Mouse (Mus musculus) heart, adult 2 months (tissue): ENCODE data around the gene Dgat2l6. TPM values are rescaled to one million over a fixed set of nuclear protein-coding genes. Genes with fewer than 3 reads are reported as not detected.

Source experiments
- DNase-seq, 2 experiments: peaks; one replicate each; pipeline ENCODE4 v3.0.0; 2021
- H3K27ac ChIP-seq: fragments of 200-600 bp; 2 replicates; pipeline ENCODE4 v1.8.1; 2022
- H3K27me3 ChIP-seq: fragments of 200-500 bp; 2 replicates; pipeline ENCODE4 v1.6.1; 2012; ENCODE audit warnings: mild to moderate bottlenecking, low read length, inconsistent platforms, mixed read lengths; ENCODE audit not compliant: control insufficient read depth, insufficient read depth
- H3K36me3 ChIP-seq: fragments of 200-500 bp; 2 replicates; pipeline ENCODE4 v1.6.1; 2012; ENCODE audit warnings: low read length, inconsistent platforms; ENCODE audit not compliant: control insufficient read depth, insufficient read depth
- H3K4me1 ChIP-seq: fragments of 200-500 bp; 2 replicates; pipeline ENCODE4 v1.6.1; 2011; ENCODE audit warnings: low read length; ENCODE audit not compliant: control insufficient read depth, insufficient read depth
- H3K4me3 ChIP-seq: fragments of 200-600 bp; 2 replicates; pipeline ENCODE4 v1.8.1; 2022
- H3K79me2 ChIP-seq: fragments of 200-500 bp; replicated peaks from 2 replicates; pipeline ENCODE4 v1.6.1; 2012; ENCODE audit warnings: mild to moderate bottlenecking, inconsistent platforms, low read length, moderate library complexity, mixed read lengths; ENCODE audit not compliant: control insufficient read depth, insufficient read depth
- H3K9ac ChIP-seq: fragments of 200-500 bp; 2 replicates; pipeline ENCODE4 v1.6.1; 2012; ENCODE audit warnings: low read depth, mild to moderate bottlenecking, control low read depth, inconsistent platforms, low read length, mixed read lengths
- CTCF ChIP-seq: fragments of 200-600 bp; IDR thresholded peaks from 2 replicates; pipeline ENCODE4 v1.8.1; 2022; ENCODE audit warnings: antibody characterized with exemption, mild to moderate bottlenecking, moderate library complexity
- EP300 ChIP-seq: fragments of 200-500 bp; IDR thresholded peaks from 2 replicates; pipeline ENCODE4 v1.6.1; 2011; ENCODE audit warnings: low read depth, low read length, control low read depth; ENCODE audit not compliant: insufficient read depth
- POLR2A ChIP-seq: fragments of 200-500 bp; IDR thresholded peaks from 2 replicates; pipeline ENCODE4 v1.6.1; 2011; ENCODE audit warnings: mild to moderate bottlenecking, low read depth, low read length, control low read depth; ENCODE audit not compliant: insufficient read depth
- WGBS: fragments of 180-500 bp; shearing (Covaris S2); methylation state at CpG from one replicate; pipeline ENCODE4 v1.1.7; 2018; 5-methylcytosine and 5-hydroxymethylcytosine counted together
- intact Hi-C: fragments of 180-260 bp; cut with DNase I; formaldehyde crosslinking; loops from one replicate; pipeline ENCODE4 v1.15.1; 2025
- long read RNA-seq: library from polyadenylated mRNA; stranded (forward); transcript quantifications from one replicate; pipeline ENCODE4 v2.0.0, GENCODE M21; 2021
- polyA plus RNA-seq: library from polyadenylated mRNA; depleted of rRNA; stranded (reverse); fragments of >200 nt; gene quantifications from 2 replicates; pipeline ENCODE4 v1.2.3, GENCODE M21; 2012; rRNA removed
- total RNA-seq, 2 experiments: library from RNA; stranded (reverse); gene quantifications; 2 replicates each; pipeline ENCODE4 v1.2.3; 2021

The Dgat2l6 gene
- total RNA-seq: not detected
- polyA plus RNA-seq: not detected in 2 replicates
- long read RNA-seq: 0 reads

GRCm38 (mm10) chrX:100524471-100524870 is at the start of gene Dgat2l6:
Gene Dgat2l6 (plus strand): TSS chrX:100524838.
- H3K79me2 ChIP-seq: no peaks in the 10 kb centered on the region

DNA sequence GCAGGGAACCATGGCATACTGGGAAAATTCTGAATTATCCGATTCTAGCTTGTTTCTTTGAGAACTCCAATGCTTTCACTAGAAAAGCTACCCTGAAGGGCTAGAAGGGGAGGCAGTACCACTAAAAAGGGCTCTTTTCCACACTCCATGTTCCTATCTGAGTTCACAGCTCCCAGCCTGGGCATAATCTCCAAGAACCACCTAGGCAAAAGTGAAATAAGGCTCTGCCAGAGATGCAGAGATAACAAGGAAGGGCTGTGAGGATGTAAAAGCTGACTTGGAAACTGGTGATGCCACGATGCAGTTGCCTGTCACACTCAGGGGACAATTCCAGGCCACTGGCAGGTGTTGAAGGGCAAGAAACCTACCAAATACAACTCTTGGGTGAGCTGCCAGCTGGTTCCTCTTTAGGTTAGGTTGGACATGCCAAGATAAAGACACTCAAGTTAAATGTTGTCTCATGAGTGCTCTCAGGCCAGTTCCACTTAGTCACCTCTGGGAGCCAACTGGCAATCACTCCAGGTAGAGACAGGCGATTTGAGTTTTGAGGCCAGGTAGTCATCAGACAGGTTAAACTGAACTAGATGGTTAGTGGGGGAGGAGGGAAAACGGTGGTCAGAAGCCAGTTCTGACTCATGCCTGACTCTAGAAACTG is 48.9 kb upstream of the Dgat2l6 start:
- no peaks in the 10 kb centered on the region for H3K4me1 ChIP-seq

More at GRCm38 (mm10) chrX:100524471-100524870, at the start of gene Dgat2l6:
- TF ChIP-seq CTCF (no peak), EP300 (no peak), POLR2A (no peak)
- no peak for DNase-seq
- no peak within 1 kb of the TSS for H3K27ac ChIP-seq
- H3K4me1 ChIP-seq: no peaks in the 10 kb centered on the region
- no peaks in the 10 kb centered on the region for H3K36me3 ChIP-seq
- intact Hi-C loops: no loop called here
- H3K27me3 ChIP-seq: no peaks in the 10 kb centered on the region
- 74% methylated on average over 4 of the region's 4 CpGs for WGBS
- no peak within 1 kb of the TSS for H3K4me3 ChIP-seq
- H3K9ac ChIP-seq: no peak within 1 kb of the TSS

GRCm38 (mm10) chrX:100480317-100480716 is 44.3 kb upstream of the Dgat2l6 start:
- H3K9ac ChIP-seq: no peak overlapping the region
- intact Hi-C loops: loop anchor here (1.0 to 10.0 kb wide), 5 partner anchors 506 to 1348 kb away; partner anchors contain the start of gene Eda
- H3K27me3 ChIP-seq: no peaks in the 10 kb centered on the region
- 18% methylated on average over 3 of the region's 3 CpGs for WGBS
- H3K79me2 ChIP-seq: no peaks in the 10 kb centered on the region
- 0 out of 2 replicates have a peak, but pooled peaks have one; percentile 62 for TF ChIP-seq EP300
- TF ChIP-seq POLR2A: no peak
- peak; percentile 80 for TF ChIP-seq CTCF
- H3K4me3 ChIP-seq: no peak overlapping the region
- DNase-seq: peak; percentile 63 to 65
- H3K27ac ChIP-seq: no peak overlapping the region
- no peaks in the 10 kb centered on the region for H3K36me3 ChIP-seq
- H3K4me1 ChIP-seq: no peaks in the 10 kb centered on the region

More for the DNA sequence above, 48.9 kb upstream of the Dgat2l6 start:
- Histone ChIP-seq H3K36me3 (no peaks in the 10 kb centered on the region), H3K79me2 (no peaks in the 10 kb centered on the region), H3K27ac (no peak overlapping the region), H3K9ac (no peak overlapping the region), H3K27me3 (no peaks in the 10 kb centered on the region), H3K4me3 (no peak overlapping the region)
- intact Hi-C loops: no loop called here
- DNase-seq: peak in 1 of 2 experiments; percentile 6
- 51% methylated on average over 4 of the region's 4 CpGs for WGBS
- no peak for TF ChIP-seq CTCF
- TF ChIP-seq POLR2A: no peak
- TF ChIP-seq EP300: no peak

DNA sequence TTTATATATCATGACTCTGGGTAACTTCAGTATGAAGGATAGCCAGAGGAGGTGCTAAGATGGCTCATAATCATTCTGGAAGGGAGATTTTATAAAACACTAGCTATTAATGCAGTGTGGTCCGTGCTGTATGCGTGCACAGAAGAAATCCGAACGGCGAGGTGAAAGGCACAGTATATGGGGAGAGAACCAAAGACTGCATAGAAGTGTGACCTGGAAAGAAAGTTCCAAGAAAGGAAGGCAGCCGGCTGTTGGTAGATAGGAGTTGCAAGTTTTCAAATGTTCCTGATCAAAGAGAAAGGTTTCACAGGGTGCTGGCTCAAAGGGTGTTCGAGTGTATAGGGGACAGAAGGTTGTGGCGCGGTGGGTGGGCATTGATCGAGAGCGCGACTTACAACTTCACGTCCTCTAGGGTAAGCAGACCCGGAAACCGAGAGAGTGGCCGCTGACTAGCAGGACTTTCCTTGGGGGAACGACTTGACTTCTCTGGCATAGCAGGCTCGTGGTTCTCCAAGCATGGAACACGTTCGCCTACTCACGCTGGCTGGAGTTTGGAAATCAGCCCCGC is 31.1 kb upstream of the Dgat2l6 start:
- 20% methylated on average over 22 of the region's 22 CpGs for WGBS
- intact Hi-C loops: no loop called here
- no peaks in the 10 kb centered on the region for H3K4me1 ChIP-seq
- DNase-seq: no peak
- no peak overlapping the region for H3K27ac ChIP-seq
- peak overlapping the region; percentile 48 for H3K9ac ChIP-seq
- H3K79me2 ChIP-seq: no peaks in the 10 kb centered on the region
- no peaks in the 10 kb centered on the region; the same call in 1 of the 2 replicates for H3K36me3 ChIP-seq
- TF ChIP-seq CTCF: no peak
- peak overlapping the region; percentile 52 for H3K4me3 ChIP-seq
- H3K27me3 ChIP-seq: no peaks in the 10 kb centered on the region

DNA sequence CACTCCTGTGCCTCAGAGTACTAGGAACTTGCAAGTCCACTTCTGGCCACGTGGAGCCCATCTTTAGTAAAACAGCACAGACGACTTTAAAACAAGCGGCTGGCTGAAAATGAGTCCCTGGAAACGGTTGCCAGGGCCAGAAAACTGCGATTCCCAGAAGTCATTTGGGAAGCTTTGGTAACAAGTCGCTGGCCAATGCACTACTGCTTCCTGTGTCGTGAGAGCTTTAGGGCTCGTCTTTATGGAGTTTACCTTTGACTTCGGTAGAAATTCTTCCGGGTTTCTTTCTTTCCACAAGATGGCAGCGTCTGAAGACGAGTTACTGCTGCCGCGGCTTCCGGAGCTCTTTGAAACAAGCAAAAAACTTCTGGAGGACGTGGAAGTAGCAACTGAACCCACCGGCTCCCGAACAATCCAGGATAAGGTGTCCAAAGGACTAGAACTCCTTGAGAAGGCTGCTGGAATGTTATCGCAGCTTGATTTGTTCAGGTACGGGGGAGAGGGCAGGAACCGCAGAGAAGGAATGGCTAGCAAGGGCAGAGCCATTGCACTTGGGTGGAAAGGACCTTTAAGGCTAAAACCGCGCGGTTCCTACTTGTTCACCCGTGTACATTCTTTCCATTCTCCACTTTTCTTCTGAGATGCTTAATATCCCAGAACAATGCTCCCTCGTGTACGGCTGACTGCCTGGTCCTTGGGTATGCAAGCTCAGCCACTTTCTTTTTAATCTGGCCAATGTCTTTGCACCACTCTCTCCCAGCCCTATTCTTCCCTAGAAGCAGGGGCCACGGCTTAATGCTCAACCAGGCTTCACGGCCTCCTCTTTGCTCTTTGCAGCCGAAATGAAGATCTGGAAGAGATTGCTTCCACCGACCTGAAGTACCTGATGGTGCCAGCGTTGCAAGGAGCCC is 30.3 kb upstream of the Dgat2l6 start, which contains the start of gene Igbp1:
Gene Igbp1 (plus strand): TSS at position 224 of the 911 bp plus-strand sequence.
- Histone ChIP-seq H3K9ac (peak within 1 kb of the TSS; percentile 81), H3K79me2 (no peaks in the 10 kb centered on the region), H3K27ac (peak within 1 kb of the TSS; percentile 68), H3K36me3 (no peaks in the 10 kb centered on the region; the same call in 1 of the 2 replicates), H3K4me3 (peak within 1 kb of the TSS; percentile 52), H3K4me1 (no peaks in the 10 kb centered on the region), H3K27me3 (no peaks in the 10 kb centered on the region)
- TF ChIP-seq POLR2A (peak; percentile 63), CTCF (peak; percentile 39), EP300 (no peak)
- peak; percentile 71 to 83 for DNase-seq
- intact Hi-C loops: no loop called here
- WGBS: 17% methylated on average over 32 of the region's 32 CpGs
